In genomic region chr9:58084586-58084985, GRCm38 (mm10) we compare ENCODE assay signal across 20 mouse cellular contexts. TPM values are rescaled to one million over a fixed set of nuclear protein-coding genes. Genes with fewer than 3 reads are reported as not detected.
A peak's percentile ranks its signal among the peaks of the same experiment; 100 is the strongest.
DNase-seq lines count a peak whose midpoint lies in the region; ATAC-seq and TF ChIP-seq lines count a peak whose summit lies in the region.
"Had no signal": no experiment of that assay in that cellular context is flagged by ENCODE, and none has a peak within 500 bp of the region (broad histone marks: within the 10 kb centered on the region; RNA-seq: fewer than 3 reads in every experiment).

No protein-coding gene starts in this region.

- no peak overlapping the region for H3K4me3 ChIP-seq in hindbrain, embryonic 10.5 days
- no peak overlapping the region for H3K4me3 ChIP-seq in hindbrain, embryonic 11.5 days (ENCODE audit: low read depth, low read length)
- no peak overlapping the region for H3K4me3 ChIP-seq in forebrain, embryonic 10.5 days
- no peak overlapping the region for H3K4me3 ChIP-seq in forebrain, postnatal 0 days (ENCODE audit: low read depth, low read length)
- H3K4me3 ChIP-seq in midbrain, embryonic 13.5 days (replicated peaks), result no peak overlapping the region
- H3K4me3 ChIP-seq in heart, embryonic 12.5 days, result no peak overlapping the region
- H3K4me3 ChIP-seq: intestine, embryonic 15.5 days had no signal

- H3K27ac ChIP-seq in hindbrain, embryonic 10.5 days, result peak overlapping the region; percentile 19
- no peak overlapping the region for H3K27ac ChIP-seq in hindbrain, embryonic 11.5 days (ENCODE audit: low read depth, low read length)
- H3K27ac ChIP-seq in forebrain, embryonic 10.5 days, result peak overlapping the region; percentile 68
- H3K27ac ChIP-seq in forebrain, postnatal 0 days (ENCODE audit: low read depth, low read length), result peak overlapping the region; percentile 72
- H3K27ac ChIP-seq in midbrain, embryonic 13.5 days, result peak overlapping the region; percentile 67
- H3K27ac ChIP-seq in heart, embryonic 12.5 days (ENCODE audit: poor library complexity, severe bottlenecking), result no peak overlapping the region
- H3K27ac ChIP-seq: intestine, embryonic 15.5 days; liver, embryonic 14.5 days had no signal

- 27% methylated on average over 8 of the region's 8 CpGs for WGBS in hindbrain, embryonic 10.5 days
- 26% methylated on average over 8 of the region's 8 CpGs for WGBS in hindbrain, embryonic 11.5 days
- 27% methylated on average over 8 of the region's 8 CpGs for WGBS in forebrain, embryonic 10.5 days
- 7% methylated on average over 8 of the region's 8 CpGs for WGBS in forebrain, postnatal 0 days
- WGBS in midbrain, embryonic 13.5 days, result 21% methylated on average over 8 of the region's 8 CpGs
- 18% methylated on average over 8 of the region's 8 CpGs for WGBS in heart, embryonic 12.5 days

- no peaks in the 10 kb centered on the region for H3K36me3 ChIP-seq in hindbrain, embryonic 10.5 days
- H3K36me3 ChIP-seq in hindbrain, embryonic 11.5 days (ENCODE audit: control insufficient read depth, insufficient read depth, low read length), result no peaks in the 10 kb centered on the region
- H3K36me3 ChIP-seq in forebrain, embryonic 10.5 days (replicated peaks), result no peaks in the 10 kb centered on the region
- H3K36me3 ChIP-seq in forebrain, postnatal 0 days (ENCODE audit: insufficient read depth), result no peaks in the 10 kb centered on the region
- H3K36me3 ChIP-seq in midbrain, embryonic 13.5 days, result no peaks in the 10 kb centered on the region
- H3K36me3 ChIP-seq in heart, embryonic 12.5 days, result no peaks in the 10 kb centered on the region
- H3K36me3 ChIP-seq: intestine, embryonic 15.5 days had no signal

- no peak for ATAC-seq in hindbrain, embryonic 11.5 days (ENCODE audit: low FRiP score)
- ATAC-seq in forebrain, postnatal 0 days, result peak; percentile 72
- ATAC-seq in midbrain, embryonic 13.5 days, result peak; percentile 27; the same call in 1 of the 2 replicates
- ATAC-seq in heart, embryonic 12.5 days (ENCODE audit: insufficient number of reproducible peaks, low FRiP score), result no peak
- ATAC-seq: intestine, embryonic 15.5 days; Patski had no signal

- peaks cover 46% of the 10 kb centered on the region for H3K27me3 ChIP-seq in hindbrain, embryonic 10.5 days (ENCODE audit: insufficient read depth, poor library complexity, severe bottlenecking)
- peaks cover 4% of the 10 kb centered on the region; the same call in 1 of the 2 replicates for H3K27me3 ChIP-seq in hindbrain, embryonic 11.5 days (ENCODE audit: control insufficient read depth, insufficient read depth, low read length)
- H3K27me3 ChIP-seq in forebrain, embryonic 10.5 days (ENCODE audit: poor library complexity, severe bottlenecking), result peaks cover 29% of the 10 kb centered on the region
- no peaks in the 10 kb centered on the region for H3K27me3 ChIP-seq in forebrain, postnatal 0 days (ENCODE audit: insufficient read depth, low read length)
- H3K27me3 ChIP-seq in midbrain, embryonic 13.5 days, result peaks cover 3% of the 10 kb centered on the region; the same call in 1 of the 2 replicates
- peaks cover 55% of the 10 kb centered on the region for H3K27me3 ChIP-seq in heart, embryonic 12.5 days (replicated peaks)
- H3K27me3 ChIP-seq: Patski had no signal

- H3K9ac ChIP-seq in hindbrain, embryonic 11.5 days (ENCODE audit: low read depth, low read length), result no peak overlapping the region
- no peak overlapping the region for H3K9ac ChIP-seq in forebrain, postnatal 0 days
- H3K9ac ChIP-seq in midbrain, embryonic 13.5 days (replicated peaks), result no peak overlapping the region
- H3K9ac ChIP-seq in heart, embryonic 12.5 days, result no peak overlapping the region
- H3K9ac ChIP-seq: intestine, embryonic 15.5 days; liver, embryonic 14.5 days had no signal

- no peak for DNase-seq in hindbrain, embryonic 10.5 days (ENCODE audit: low spot score)
- DNase-seq in hindbrain, embryonic 11.5 days (ENCODE audit: low spot score), result no peak
- DNase-seq in forebrain, embryonic 10.5 days (ENCODE audit: extremely low spot score, low spot score), result no peak
- DNase-seq in forebrain, postnatal 0 days, result peak; percentile 48
- DNase-seq in cerebellum, adult 11 months, result no peak
- no peak for DNase-seq in layer of hippocampus, adult 8-10 months (ENCODE audit: low spot score in 2 of 2)
- DNase-seq: adrenal gland, postnatal 14 days; cerebellum, adult 18-20 months; gastrocnemius, postnatal 14 days; heart, postnatal 36 days; kidney, postnatal 36 days had no signal

- H3K9me3 ChIP-seq in hindbrain, embryonic 10.5 days, result no peaks in the 10 kb centered on the region
- no peaks in the 10 kb centered on the region for H3K9me3 ChIP-seq in hindbrain, embryonic 11.5 days (ENCODE audit: control insufficient read depth, low read length)
- H3K9me3 ChIP-seq in forebrain, embryonic 10.5 days, result no peaks in the 10 kb centered on the region
- no peaks in the 10 kb centered on the region for H3K9me3 ChIP-seq in forebrain, postnatal 0 days (ENCODE audit: low read length)
- no peaks in the 10 kb centered on the region for H3K9me3 ChIP-seq in midbrain, embryonic 13.5 days
- no peaks in the 10 kb centered on the region for H3K9me3 ChIP-seq in heart, embryonic 12.5 days (replicated peaks)
- H3K9me3 ChIP-seq: intestine, embryonic 15.5 days had no signal

- peaks cover 32% of the 10 kb centered on the region for H3K4me1 ChIP-seq in hindbrain, embryonic 10.5 days (replicated peaks)
- H3K4me1 ChIP-seq in hindbrain, embryonic 11.5 days (replicated peaks; ENCODE audit: control insufficient read depth, insufficient read depth, low read length), result peaks cover 17% of the 10 kb centered on the region
- peaks cover 51% of the 10 kb centered on the region for H3K4me1 ChIP-seq in forebrain, embryonic 10.5 days
- peaks cover 21% of the 10 kb centered on the region for H3K4me1 ChIP-seq in forebrain, postnatal 0 days (ENCODE audit: insufficient read depth)
- peaks cover 54% of the 10 kb centered on the region for H3K4me1 ChIP-seq in midbrain, embryonic 13.5 days (replicated peaks)
- H3K4me1 ChIP-seq in heart, embryonic 12.5 days (replicated peaks), result peaks cover 22% of the 10 kb centered on the region

- no peak overlapping the region for H3K4me2 ChIP-seq in hindbrain, embryonic 11.5 days (replicated peaks; ENCODE audit: low read depth, low read length)
- H3K4me2 ChIP-seq in forebrain, postnatal 0 days (ENCODE audit: low read depth), result 0 out of 2 replicates have a peak overlapping the region, but pooled peaks have one; percentile 5
- no peak overlapping the region for H3K4me2 ChIP-seq in midbrain, embryonic 13.5 days (replicated peaks)
- H3K4me2 ChIP-seq in heart, embryonic 12.5 days, result no peak overlapping the region
- H3K4me2 ChIP-seq: intestine, embryonic 15.5 days had no signal

- no peak for TF ChIP-seq CTCF in forebrain, postnatal 0 days (IDR thresholded peaks at IDR 0.05; ENCODE audit: low read depth)

RNA-seq across cellular contexts. Expression of gene Stra6, which starts 21.0 kb away (rescaled TPM):
- polyA plus RNA-seq in hindbrain, embryonic 10.5 days (2016; fragmentation: Nextera tagmentation; extraction: Ambion mirVana), result 11.2 and 15.8 TPM in 2 replicates
- polyA plus RNA-seq in hindbrain, embryonic 11.5 days (2014; fragmentation: Nextera tagmentation; extraction: Ambion mirVana), result 8.2 and 12.7 TPM in 2 replicates
- polyA plus RNA-seq in forebrain, embryonic 10.5 days (2016; fragmentation: Nextera tagmentation; extraction: Ambion mirVana), result 33.0 and 37.1 TPM in 2 replicates
- total RNA-seq in forebrain, postnatal 0 days (2014; rRNA removed), result 13.9 and 16.2 TPM in 2 replicates
- 9.6 and 11.0 TPM in 2 replicates for polyA plus RNA-seq in forebrain, postnatal 0 days (2015; fragmentation: Nextera tagmentation; extraction: Ambion mirVana)
- 8.1 and 9.9 TPM in 2 replicates for polyA plus RNA-seq in midbrain, embryonic 13.5 days (2015; fragmentation: Nextera tagmentation; extraction: Ambion mirVana)
- polyA plus RNA-seq in heart, embryonic 12.5 days (2016; fragmentation: Nextera tagmentation; extraction: Ambion mirVana), result 0.78 and 1.00 TPM in 2 replicates
- 10 to 100 TPM; 17.0 to 22.6 (median 18.2) TPM for total RNA-seq in layer of hippocampus, adult 8-10 months (2022)
- total RNA-seq: megakaryocyte, adult 5-6 weeks; neutrophil, adult 5-6 weeks had no signal

RNA-seq across cellular contexts. Expression of gene Ccdc33, which starts 34.0 kb away (rescaled TPM):
- 0.90 and 0.99 TPM in 2 replicates for polyA plus RNA-seq in hindbrain, embryonic 10.5 days (2016; fragmentation: Nextera tagmentation; extraction: Ambion mirVana)
- polyA plus RNA-seq in hindbrain, embryonic 11.5 days (2014; fragmentation: Nextera tagmentation; extraction: Ambion mirVana), result 0.31 and 0.99 TPM in 2 replicates
- 0.36 and 0.90 TPM in 2 replicates for polyA plus RNA-seq in forebrain, embryonic 10.5 days (2016; fragmentation: Nextera tagmentation; extraction: Ambion mirVana)
- total RNA-seq in forebrain, postnatal 0 days (2014; rRNA removed), result 0.38 and 3.0 TPM in 2 replicates
- polyA plus RNA-seq in forebrain, postnatal 0 days (2015; fragmentation: Nextera tagmentation; extraction: Ambion mirVana), result 1.1 and 1.5 TPM in 2 replicates
- polyA plus RNA-seq in midbrain, embryonic 13.5 days (2015; fragmentation: Nextera tagmentation; extraction: Ambion mirVana), result 0.73 and 0.80 TPM in 2 replicates
- not detected in 2 replicates for polyA plus RNA-seq in heart, embryonic 12.5 days (2016; fragmentation: Nextera tagmentation; extraction: Ambion mirVana)
- total RNA-seq in layer of hippocampus, adult 8-10 months (2022), result 1 to 10 TPM in 3 of 4 experiments, under 1 TPM in 1; 0.87 to 2.0 (median 1.3) TPM
- total RNA-seq: adrenal gland, postnatal 14 days; gastrocnemius, postnatal 14 days; heart, postnatal 36 days; megakaryocyte, adult 5-6 weeks; neutrophil, adult 5-6 weeks had no signal
- polyA plus RNA-seq: heart, embryonic 14.5 days; liver, embryonic 14.5 days; stomach, embryonic 16.5 days had no signal

Comparison
In these comparisons a context has a peak if more than half of its experiments do, and no peak if none do; other contexts are left out.
1. H3K27ac ChIP-seq: peak in hindbrain, embryonic 10.5 days (single experiment), forebrain, embryonic 10.5 days (single experiment), forebrain, postnatal 0 days (single experiment) and midbrain, embryonic 13.5 days (single experiment); none in hindbrain, embryonic 11.5 days (single experiment) and heart, embryonic 12.5 days (single experiment).
2. ATAC-seq: peak in forebrain, postnatal 0 days (single experiment) and midbrain, embryonic 13.5 days (single experiment); none in hindbrain, embryonic 11.5 days (single experiment) and heart, embryonic 12.5 days (single experiment).